Mouse (Mus musculus): ENCODE measurements around the gene Lect2. TPM values are rescaled to one million over a fixed set of nuclear protein-coding genes. Genes with fewer than 3 reads are reported as not detected.
A peak's percentile ranks its signal among the peaks of the same experiment; 100 is the strongest.

Gene Lect2
- polyA plus RNA-seq, 1 experiment from 2014 or later = not detected

DNA sequence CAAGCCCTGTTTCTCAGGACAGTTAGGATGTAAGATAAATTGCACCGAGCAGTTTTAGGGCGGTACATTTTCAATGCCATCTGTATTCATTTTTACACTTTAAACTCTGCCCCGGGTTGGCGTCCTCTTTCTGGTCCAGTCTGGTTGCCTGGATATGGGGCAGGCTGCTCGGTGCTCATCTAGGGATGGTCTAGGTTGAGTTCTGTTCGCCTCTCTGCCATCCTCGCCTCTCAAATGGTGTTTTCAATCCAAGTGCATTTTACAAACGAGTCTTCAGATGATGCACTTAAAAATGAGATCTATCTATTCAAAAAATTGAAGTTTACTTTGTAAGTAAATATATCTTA, 25.5 kb downstream of the Lect2 start:
- no peaks in the 10 kb centered on the region for H3K36me3 ChIP-seq (replicated peaks)
- H3K4me1 ChIP-seq = peaks cover 11% of the 10 kb centered on the region
- peak overlapping the region; percentile 79 for H3K27ac ChIP-seq
- H3K9me3 ChIP-seq = peaks cover 5% of the 10 kb centered on the region; the same call in 1 of the 2 replicates
- peaks cover 5% of the 10 kb centered on the region for H3K27me3 ChIP-seq (ENCODE audit: poor library complexity, severe bottlenecking)
- WGBS = 7% methylated on average over 8 of the region's 8 CpGs
- H3K4me3 ChIP-seq = peak overlapping the region; percentile 79
- DNase-seq (ENCODE audit: extremely low spot score, low spot score) = no peak

- Histone ChIP-seq H3K27ac (peak within 1 kb of the TSS; percentile 79), H3K4me3 (peak within 1 kb of the TSS; percentile 79), H3K9me3 (peaks cover 5% of the 10 kb centered on the region; the same call in 1 of the 2 replicates), H3K4me1 (peaks cover 11% of the 10 kb centered on the region), H3K27me3 (ENCODE audit: poor library complexity, severe bottlenecking) (peaks cover 5% of the 10 kb centered on the region), H3K36me3 (replicated peaks) (no peaks in the 10 kb centered on the region)
- DNase-seq (ENCODE audit: extremely low spot score, low spot score) = peak; percentile 94
- WGBS = 1% methylated on average over 56 of the region's 56 CpGs
Observed at GRCm38 (mm10) chr13:56522081-56522820, 26.1 kb downstream of the Lect2 start, which contains the start of gene Fbxl21. Gene Fbxl21, plus strand, starts transcription at chr13:56522472.

DNA sequence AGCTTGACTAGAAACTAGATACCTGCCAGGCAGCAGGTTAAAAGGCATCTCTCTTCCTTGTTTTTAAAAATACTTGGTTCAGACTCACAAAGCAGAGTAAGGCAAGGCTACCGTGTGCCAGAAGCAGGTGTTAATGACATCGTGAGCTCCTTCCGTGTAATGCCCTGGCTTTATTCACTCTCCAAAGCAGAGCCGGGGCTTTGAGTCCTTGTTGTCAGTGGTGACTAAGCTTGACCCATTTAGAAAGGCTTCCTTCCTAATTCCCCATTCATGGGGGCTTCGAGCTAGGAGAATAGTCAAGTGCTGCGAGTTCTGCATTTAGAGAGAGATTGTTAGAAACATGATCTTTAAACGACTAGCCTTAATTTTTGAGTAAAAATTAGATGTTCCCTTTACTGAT, 31.5 kb downstream of the Lect2 start:
- Histone ChIP-seq H3K9me3 (peaks cover 5% of the 10 kb centered on the region; the same call in 1 of the 2 replicates), H3K36me3 (replicated peaks) (no peaks in the 10 kb centered on the region), H3K27ac (no peak overlapping the region), H3K27me3 (ENCODE audit: poor library complexity, severe bottlenecking) (no peaks in the 10 kb centered on the region), H3K4me3 (no peak overlapping the region), H3K4me1 (peaks cover 8% of the 10 kb centered on the region)
- no peak for DNase-seq (ENCODE audit: extremely low spot score, low spot score)
- WGBS = 35% methylated on average over 7 of the region's 7 CpGs

DNA sequence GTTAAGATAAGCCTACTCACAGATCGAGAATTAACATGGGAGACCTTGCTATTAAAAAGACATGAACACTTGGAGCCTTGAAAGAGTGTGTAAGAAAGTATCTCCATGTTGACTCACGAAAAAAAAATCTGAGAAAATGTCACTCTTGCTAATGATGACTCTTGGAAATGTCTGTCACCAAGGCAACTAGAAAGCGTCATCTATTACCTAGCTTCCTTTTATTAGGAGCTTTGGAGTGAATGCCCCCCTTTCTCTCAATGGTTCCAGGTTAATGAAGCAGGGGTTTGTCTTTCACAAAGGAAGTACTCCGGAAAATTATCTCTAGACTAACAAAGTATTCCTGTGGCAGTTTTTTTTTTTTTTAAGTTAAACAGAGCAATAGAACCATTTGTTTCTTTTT, 32.0 kb downstream of the Lect2 start:
- no peak for DNase-seq (ENCODE audit: extremely low spot score, low spot score)
- 56% methylated on average over 4 of the region's 4 CpGs for WGBS
- H3K27me3 ChIP-seq (ENCODE audit: poor library complexity, severe bottlenecking) = no peaks in the 10 kb centered on the region
- H3K27ac ChIP-seq = no peak overlapping the region
- peaks cover 8% of the 10 kb centered on the region for H3K4me1 ChIP-seq
- H3K4me3 ChIP-seq = no peak overlapping the region
- H3K36me3 ChIP-seq (replicated peaks) = no peaks in the 10 kb centered on the region
- peaks cover 5% of the 10 kb centered on the region; the same call in 1 of the 2 replicates for H3K9me3 ChIP-seq

- no peak overlapping the region for H3K27ac ChIP-seq
- H3K4me3 ChIP-seq = no peak overlapping the region
- no peaks in the 10 kb centered on the region for H3K36me3 ChIP-seq (replicated peaks)
- H3K27me3 ChIP-seq (ENCODE audit: poor library complexity, severe bottlenecking) = no peaks in the 10 kb centered on the region
- DNase-seq (ENCODE audit: extremely low spot score, low spot score) = no peak
- peaks cover 8% of the 10 kb centered on the region for H3K4me1 ChIP-seq
- peaks cover under 1% of the 10 kb centered on the region; the same call in 1 of the 2 replicates for H3K9me3 ChIP-seq
Observed at GRCm38 (mm10) chr13:56513595-56513994, 34.7 kb downstream of the Lect2 start.

GRCm38 (mm10) chr13:56509796-56510195, 38.5 kb downstream of the Lect2 start:
- Histone ChIP-seq H3K4me1 (0 out of 2 replicates have a peak, but pooled peaks cover 6% of the 10 kb centered on the region), H3K36me3 (replicated peaks) (no peaks in the 10 kb centered on the region), H3K27me3 (ENCODE audit: poor library complexity, severe bottlenecking) (no peaks in the 10 kb centered on the region), H3K27ac (no peak overlapping the region), H3K4me3 (no peak overlapping the region), H3K9me3 (no peaks in the 10 kb centered on the region)
- no peak for DNase-seq (ENCODE audit: extremely low spot score, low spot score)
- 85% methylated on average over 2 of the region's 2 CpGs for WGBS

DNA sequence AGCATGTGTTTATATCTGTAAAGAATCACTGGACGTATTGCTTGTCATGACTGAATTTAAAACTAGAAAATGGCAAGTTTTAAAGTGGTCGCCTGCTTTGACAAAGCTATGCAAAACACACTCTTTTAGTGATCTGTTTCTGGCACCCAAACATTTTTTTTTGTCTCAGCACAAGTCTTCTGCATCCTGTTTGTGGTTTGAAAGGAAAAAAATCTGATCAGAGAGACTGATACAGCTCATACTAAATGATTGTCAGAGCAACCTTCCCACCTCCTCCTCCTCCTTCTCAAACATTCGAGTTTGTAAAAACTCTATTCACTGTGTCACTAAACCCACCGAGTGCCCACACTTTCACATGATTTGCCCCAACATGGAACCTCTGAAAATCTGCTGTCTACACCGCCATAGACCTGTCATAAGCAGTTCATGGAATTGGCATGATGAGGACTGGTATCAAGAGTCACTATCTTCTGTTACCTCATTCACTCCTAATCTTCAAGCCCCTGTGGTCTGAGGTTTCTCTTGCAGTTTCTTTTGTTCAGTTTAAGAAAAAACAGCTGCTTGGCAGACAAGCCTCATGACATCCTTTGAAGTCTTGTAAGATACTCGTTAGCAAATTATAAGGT, 41.3 kb downstream of the Lect2 start:
- DNase-seq (ENCODE audit: extremely low spot score, low spot score) = no peak
- no peaks in the 10 kb centered on the region for H3K9me3 ChIP-seq
- no peaks in the 10 kb centered on the region for H3K36me3 ChIP-seq (replicated peaks)
- H3K27me3 ChIP-seq (ENCODE audit: poor library complexity, severe bottlenecking) = no peaks in the 10 kb centered on the region
- no peak overlapping the region for H3K4me3 ChIP-seq
- H3K27ac ChIP-seq = no peak overlapping the region
- H3K4me1 ChIP-seq = 0 out of 2 replicates have a peak, but pooled peaks cover 6% of the 10 kb centered on the region
- 85% methylated on average over 6 of the region's 6 CpGs for WGBS

DNA sequence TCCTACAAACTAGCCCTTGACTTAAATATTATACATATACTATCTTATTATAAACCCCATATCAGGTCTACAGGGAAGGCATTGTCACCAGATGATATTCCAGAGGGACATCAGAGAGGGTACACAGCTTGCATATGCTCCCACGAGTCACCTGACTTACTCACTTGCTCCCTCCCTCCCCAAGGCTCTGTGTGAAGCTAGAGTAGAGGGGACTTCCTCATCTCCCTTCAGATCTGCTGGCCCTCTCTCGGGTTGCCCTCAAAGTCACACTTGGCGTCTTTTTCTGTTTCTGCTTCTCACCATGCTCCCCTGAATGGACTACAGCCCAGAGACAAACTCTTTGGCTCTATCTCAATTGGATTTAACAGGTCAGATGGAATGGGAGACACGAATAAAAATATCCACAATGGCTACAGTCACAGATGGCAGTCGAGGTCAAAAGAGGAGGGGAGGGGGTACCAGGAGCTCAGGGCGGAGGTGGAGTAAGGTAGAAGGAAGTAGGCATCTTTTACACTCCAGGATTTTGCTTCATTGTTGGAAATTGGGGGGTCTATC, 46.4 kb downstream of the Lect2 start:
- Histone ChIP-seq H3K4me1 (0 out of 2 replicates have a peak, but pooled peaks cover 6% of the 10 kb centered on the region), H3K27me3 (ENCODE audit: poor library complexity, severe bottlenecking) (no peaks in the 10 kb centered on the region), H3K9me3 (peaks cover 3% of the 10 kb centered on the region; the same call in 1 of the 2 replicates), H3K27ac (no peak overlapping the region), H3K4me3 (no peak overlapping the region), H3K36me3 (replicated peaks) (no peaks in the 10 kb centered on the region)
- no peak for DNase-seq (ENCODE audit: extremely low spot score, low spot score)
- WGBS = 80% methylated on average over 6 of the region's 6 CpGs

DNA sequence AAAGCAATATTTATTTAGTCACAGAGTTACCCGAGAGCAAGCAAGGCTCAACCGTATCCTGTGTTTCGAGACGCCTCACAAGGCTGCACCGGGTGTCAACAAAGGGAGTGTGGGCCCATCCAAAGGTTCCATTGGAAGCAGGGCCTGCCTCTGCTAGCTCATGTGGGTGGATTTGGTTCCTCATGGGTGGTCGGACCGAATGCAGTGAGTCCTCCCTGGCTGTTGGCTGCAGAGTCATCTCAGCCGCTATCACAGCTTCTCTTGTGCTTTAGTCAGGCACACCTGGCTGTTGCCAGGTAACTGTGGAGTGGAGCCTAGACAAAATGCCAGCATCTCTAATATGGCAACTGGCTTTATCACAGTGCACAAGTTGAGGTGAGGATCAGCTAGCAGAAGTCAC, 47.7 kb downstream of the Lect2 start:
- H3K27me3 ChIP-seq (ENCODE audit: poor library complexity, severe bottlenecking) = no peaks in the 10 kb centered on the region
- H3K27ac ChIP-seq = no peak overlapping the region
- 0 out of 2 replicates have a peak, but pooled peaks cover 2% of the 10 kb centered on the region for H3K4me1 ChIP-seq
- no peaks in the 10 kb centered on the region for H3K36me3 ChIP-seq (replicated peaks)
- 92% methylated on average over 8 of the region's 8 CpGs for WGBS
- H3K9me3 ChIP-seq = peaks cover 3% of the 10 kb centered on the region; the same call in 1 of the 2 replicates
- no peak overlapping the region for H3K4me3 ChIP-seq
- no peak for DNase-seq (ENCODE audit: extremely low spot score, low spot score)

DNA sequence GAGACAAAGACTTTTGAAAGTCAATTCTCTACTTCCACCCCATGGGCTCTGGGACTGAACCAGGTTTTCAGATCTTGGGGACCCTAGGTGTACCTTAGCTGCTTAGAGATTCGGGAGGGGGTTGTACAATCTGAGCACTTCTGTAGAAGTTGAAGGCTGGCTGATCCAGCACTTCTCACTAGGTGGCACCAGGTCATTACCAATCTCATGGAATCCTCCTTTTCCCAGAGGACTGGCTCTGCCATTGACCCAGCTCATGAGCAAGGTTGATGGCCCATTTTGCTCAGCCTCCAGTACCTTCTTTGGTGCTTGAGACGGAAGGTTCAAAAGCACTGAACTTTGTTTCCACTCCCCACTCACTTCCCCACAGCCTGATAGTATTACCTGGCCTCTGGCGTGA, 48.2 kb downstream of the Lect2 start:
- Histone ChIP-seq H3K36me3 (replicated peaks) (no peaks in the 10 kb centered on the region), H3K9me3 (peaks cover 3% of the 10 kb centered on the region; the same call in 1 of the 2 replicates), H3K4me3 (no peak overlapping the region), H3K27me3 (ENCODE audit: poor library complexity, severe bottlenecking) (no peaks in the 10 kb centered on the region), H3K4me1 (no peaks in the 10 kb centered on the region), H3K27ac (no peak overlapping the region)
- DNase-seq (ENCODE audit: extremely low spot score, low spot score) = no peak
- 77% methylated on average over 3 of the region's 3 CpGs for WGBS

DNA sequence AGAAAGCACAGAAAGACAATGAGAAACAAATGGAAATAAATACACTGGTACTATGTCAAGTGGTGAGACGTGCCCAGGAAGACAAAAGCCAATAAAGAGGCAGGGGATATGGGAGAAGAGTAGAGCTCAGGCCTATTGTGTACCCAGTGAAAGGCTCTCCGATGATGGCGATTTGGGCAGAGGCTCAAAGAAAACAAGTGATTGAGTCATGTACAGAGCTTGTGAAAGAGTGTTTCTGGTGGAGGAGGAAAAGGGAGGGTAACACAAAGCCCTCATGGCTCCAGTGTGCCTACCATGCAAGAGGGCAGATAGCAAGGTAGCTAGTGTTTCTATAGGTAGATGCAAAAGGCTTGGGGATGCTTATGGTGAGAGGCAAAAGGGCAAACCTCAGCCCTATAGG, 53.9 kb downstream of the Lect2 start:
- no peak for DNase-seq (ENCODE audit: extremely low spot score, low spot score)
- Histone ChIP-seq H3K27me3 (ENCODE audit: poor library complexity, severe bottlenecking) (no peaks in the 10 kb centered on the region), H3K9me3 (peaks cover 3% of the 10 kb centered on the region; the same call in 1 of the 2 replicates), H3K36me3 (replicated peaks) (no peaks in the 10 kb centered on the region), H3K4me3 (no peak overlapping the region), H3K27ac (no peak overlapping the region), H3K4me1 (peaks cover 4% of the 10 kb centered on the region)
- 59% methylated on average over 3 of the region's 3 CpGs for WGBS

Measured in forebrain, embryonic 10.5 days (tissue).